In the genomic region with DNA sequence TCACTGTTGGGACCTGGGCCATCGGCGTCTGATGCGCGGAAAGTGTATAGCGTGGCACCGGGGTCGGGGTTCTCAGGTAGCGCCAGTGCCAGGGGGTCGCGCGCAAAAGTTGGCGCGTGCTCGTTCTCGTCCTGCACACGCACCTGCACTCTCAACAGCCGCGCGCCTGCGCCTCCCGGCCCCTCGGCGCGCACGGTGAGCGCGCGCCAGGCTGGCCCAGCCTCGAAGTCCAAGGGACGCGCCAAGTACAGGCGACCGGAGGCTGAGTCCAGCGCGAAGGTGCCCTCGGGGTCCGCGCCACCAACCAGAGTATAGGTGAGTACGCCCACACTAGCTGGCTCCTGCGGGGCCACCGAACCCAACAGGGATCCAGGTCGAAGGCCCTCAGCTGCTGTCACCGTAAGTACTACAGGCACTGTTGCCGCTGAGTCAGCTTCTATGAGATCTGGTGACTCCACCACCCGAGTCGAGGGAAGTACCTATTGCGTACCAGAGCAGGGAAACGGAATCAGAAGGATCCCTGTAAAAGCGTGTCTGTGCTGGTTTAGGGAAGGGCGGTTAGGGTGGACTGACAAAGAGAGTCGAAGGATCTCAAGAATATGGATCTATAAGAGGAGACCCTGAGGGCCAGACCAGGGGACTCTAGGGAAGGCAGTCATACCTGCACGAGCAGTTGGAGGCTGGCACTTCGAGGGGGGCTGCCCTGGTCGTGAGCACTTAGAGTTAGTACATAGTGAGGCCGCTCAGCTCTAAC, we compare ENCODE assay signal across 11 mouse cellular contexts. TPM values are rescaled to one million over a fixed set of nuclear protein-coding genes. Genes with fewer than 3 reads are reported as not detected.
DNase-seq lines count a peak whose midpoint lies in the region; ATAC-seq and TF ChIP-seq lines count a peak whose summit lies in the region.
"Had no signal": no experiment of that assay in that cellular context is flagged by ENCODE, and none has a peak within 500 bp of the region (broad histone marks: within the 10 kb centered on the region; RNA-seq: fewer than 3 reads in every experiment).

No protein-coding gene starts in this region.

- TF ChIP-seq POLR2A in bone marrow macrophage, adult 2 months (IDR thresholded peaks at IDR 0.05; ENCODE audit: borderline replicate concordance, low read depth, low read length) = no peak

- H3K9ac ChIP-seq in hindbrain, embryonic 11.5 days (ENCODE audit: low read depth, low read length) = no peak overlapping the region
- no peak overlapping the region for H3K9ac ChIP-seq in hindbrain, embryonic 12.5 days
- no peak overlapping the region for H3K9ac ChIP-seq in forebrain, embryonic 14.5 days (ENCODE audit: low read length)

- no peaks in the 10 kb centered on the region for H3K9me3 ChIP-seq in hindbrain, embryonic 11.5 days (ENCODE audit: control insufficient read depth, low read length)
- no peaks in the 10 kb centered on the region for H3K9me3 ChIP-seq in hindbrain, embryonic 12.5 days (replicated peaks)
- no peaks in the 10 kb centered on the region for H3K9me3 ChIP-seq in forebrain, embryonic 14.5 days (replicated peaks; ENCODE audit: control insufficient read depth, low read length)

- peaks cover 36% of the 10 kb centered on the region for H3K36me3 ChIP-seq in hindbrain, embryonic 11.5 days (ENCODE audit: control insufficient read depth, insufficient read depth, low read length)
- H3K36me3 ChIP-seq in hindbrain, embryonic 12.5 days = peaks cover 77% of the 10 kb centered on the region
- H3K36me3 ChIP-seq in forebrain, embryonic 14.5 days (ENCODE audit: control insufficient read depth, insufficient read depth, low read length) = peaks cover 94% of the 10 kb centered on the region

- H3K4me3 ChIP-seq in hindbrain, embryonic 11.5 days (ENCODE audit: low read depth, low read length) = 0 out of 2 replicates have a peak overlapping the region, but pooled peaks have one; percentile 8
- H3K4me3 ChIP-seq in hindbrain, embryonic 12.5 days = no peak overlapping the region
- H3K4me3 ChIP-seq in bone marrow macrophage, adult 2 months (ENCODE audit: insufficient read depth, low read length) = peak overlapping the region; percentile 63
- no peak overlapping the region for H3K4me3 ChIP-seq in forebrain, embryonic 14.5 days (ENCODE audit: low read depth, low read length)

- ATAC-seq in hindbrain, embryonic 11.5 days (ENCODE audit: low FRiP score) = 0 out of 2 replicates have a peak, but pooled peaks have one; percentile 8
- no peak for ATAC-seq in hindbrain, embryonic 12.5 days (ENCODE audit: low FRiP score)
- ATAC-seq in forebrain, embryonic 14.5 days = 0 out of 2 replicates have a peak, but pooled peaks have one; percentile 16
- peak; percentile 27; the same call in 1 of the 2 replicates for ATAC-seq in megakaryocyte progenitor cell, adult 5-6 weeks (replicated peaks; ENCODE audit: poor library complexity)

- no peak for TF ChIP-seq CTCF in bone marrow macrophage, adult 2 months (IDR thresholded peaks at IDR 0.05; ENCODE audit: low read depth, low read length)

- 20% methylated on average over 54 of the region's 55 CpGs for WGBS in hindbrain, embryonic 11.5 days
- WGBS in hindbrain, embryonic 12.5 days = 24% methylated on average over 55 of the region's 55 CpGs
- WGBS in forebrain, embryonic 14.5 days = 28% methylated on average over 55 of the region's 55 CpGs

- H3K27me3 ChIP-seq in hindbrain, embryonic 11.5 days (ENCODE audit: control insufficient read depth, insufficient read depth, low read length) = peaks cover 27% of the 10 kb centered on the region
- H3K27me3 ChIP-seq in hindbrain, embryonic 12.5 days = peaks cover 31% of the 10 kb centered on the region
- 0 out of 2 replicates have a peak, but pooled peaks cover 3% of the 10 kb centered on the region for H3K27me3 ChIP-seq in forebrain, embryonic 14.5 days (replicated peaks; ENCODE audit: control insufficient read depth, insufficient read depth, low read length)

- DNase-seq in hindbrain, embryonic 11.5 days (ENCODE audit: low spot score) = peak; percentile 46
- DNase-seq in forebrain, embryonic 14.5 days (ENCODE audit: low spot score) = no peak
- DNase-seq in adipocyte (ENCODE audit: low spot score) = no peak
- DNase-seq in thymus, postnatal 25 days = no peak
- no peak for DNase-seq in cerebellum, adult 11-12 months
- DNase-seq: cerebellum, adult 2 months; lung, adult 2 months had no signal

- H3K4me1 ChIP-seq in hindbrain, embryonic 11.5 days (replicated peaks; ENCODE audit: control insufficient read depth, insufficient read depth, low read length) = peaks cover 2% of the 10 kb centered on the region; the same call in 1 of the 2 replicates
- H3K4me1 ChIP-seq in hindbrain, embryonic 12.5 days = peaks cover 8% of the 10 kb centered on the region
- H3K4me1 ChIP-seq in bone marrow macrophage, adult 2 months (ENCODE audit: control insufficient read depth, insufficient read depth, low read length) = peaks cover 13% of the 10 kb centered on the region
- H3K4me1 ChIP-seq in forebrain, embryonic 14.5 days (ENCODE audit: control insufficient read depth, insufficient read depth, low read length) = no peaks in the 10 kb centered on the region

- no peak overlapping the region for H3K27ac ChIP-seq in hindbrain, embryonic 11.5 days (ENCODE audit: low read depth, low read length)
- no peak overlapping the region for H3K27ac ChIP-seq in hindbrain, embryonic 12.5 days
- H3K27ac ChIP-seq in bone marrow macrophage, adult 2 months (ENCODE audit: insufficient read depth, low read depth, low read length) = no peak overlapping the region
- H3K27ac ChIP-seq in forebrain, embryonic 14.5 days (ENCODE audit: low read depth, low read length) = no peak overlapping the region

- peak overlapping the region; percentile 7; the same call in 1 of the 2 replicates for H3K4me2 ChIP-seq in hindbrain, embryonic 11.5 days (replicated peaks; ENCODE audit: low read depth, low read length)
- H3K4me2 ChIP-seq in hindbrain, embryonic 12.5 days (replicated peaks) = no peak overlapping the region
- H3K4me2 ChIP-seq in forebrain, embryonic 14.5 days (ENCODE audit: low read length) = no peak overlapping the region

RNA-seq across cellular contexts. Expression of gene Tpp1, which starts 10.7 kb away (rescaled TPM):
- polyA plus RNA-seq in hindbrain, embryonic 11.5 days (2014; fragmentation: Nextera tagmentation; extraction: Ambion mirVana) = 43.3 and 51.5 TPM in 2 replicates
- 47.4 and 49.5 TPM in 2 replicates for polyA plus RNA-seq in hindbrain, embryonic 12.5 days (2016; fragmentation: Nextera tagmentation; extraction: Ambion mirVana)
- 257 and 299 TPM in 2 replicates for polyA plus RNA-seq in bone marrow macrophage, adult 2 months (2012; ENCODE audit: insufficient read depth, insufficient read length, missing spikeins)
- 41.1 and 44.3 TPM in 2 replicates for polyA plus RNA-seq in forebrain, embryonic 14.5 days (2014; fragmentation: Nextera tagmentation; extraction: Ambion mirVana)
- total RNA-seq in megakaryocyte progenitor cell, adult 5-6 weeks (2015) = 64.8 and 73.5 TPM in 2 replicates
- 14.3 and 22.2 TPM in 2 replicates for total RNA-seq in megakaryocyte progenitor cell, adult 5-6 weeks (2017)

RNA-seq across cellular contexts. Expression of gene Taf10, which starts 18.5 kb away (rescaled TPM):
- 175 and 191 TPM in 2 replicates for polyA plus RNA-seq in hindbrain, embryonic 11.5 days (2014; fragmentation: Nextera tagmentation; extraction: Ambion mirVana)
- 146 and 171 TPM in 2 replicates for polyA plus RNA-seq in hindbrain, embryonic 12.5 days (2016; fragmentation: Nextera tagmentation; extraction: Ambion mirVana)
- polyA plus RNA-seq in bone marrow macrophage, adult 2 months (2012; ENCODE audit: insufficient read depth, insufficient read length, missing spikeins) = 120 and 133 TPM in 2 replicates
- 116 and 164 TPM in 2 replicates for polyA plus RNA-seq in forebrain, embryonic 14.5 days (2014; fragmentation: Nextera tagmentation; extraction: Ambion mirVana)
- total RNA-seq in megakaryocyte progenitor cell, adult 5-6 weeks (2015) = 301 and 304 TPM in 2 replicates
- 136 and 141 TPM in 2 replicates for total RNA-seq in megakaryocyte progenitor cell, adult 5-6 weeks (2017)

RNA-seq across cellular contexts. Expression of gene Dchs1, which starts 24.8 kb away (rescaled TPM):
- 15.0 and 17.7 TPM in 2 replicates for polyA plus RNA-seq in hindbrain, embryonic 11.5 days (2014; fragmentation: Nextera tagmentation; extraction: Ambion mirVana)
- 26.9 and 28.6 TPM in 2 replicates for polyA plus RNA-seq in hindbrain, embryonic 12.5 days (2016; fragmentation: Nextera tagmentation; extraction: Ambion mirVana)
- polyA plus RNA-seq in bone marrow macrophage, adult 2 months (2012; ENCODE audit: insufficient read depth, insufficient read length, missing spikeins) = 0.49 and 1.0 TPM in 2 replicates
- polyA plus RNA-seq in forebrain, embryonic 14.5 days (2014; fragmentation: Nextera tagmentation; extraction: Ambion mirVana) = 18.3 and 21.7 TPM in 2 replicates
- total RNA-seq in megakaryocyte progenitor cell, adult 5-6 weeks (2015) = 0.07 TPM in 1 of 2 replicates, not detected in the other
- not detected in 2 replicates for total RNA-seq in megakaryocyte progenitor cell, adult 5-6 weeks (2017)
- total RNA-seq: hematopoietic stem cell, adult 5-6 weeks had no signal

RNA-seq across cellular contexts. Expression of gene Rrp8, which starts 25.5 kb away (rescaled TPM):
- 33.1 and 44.1 TPM in 2 replicates for polyA plus RNA-seq in hindbrain, embryonic 11.5 days (2014; fragmentation: Nextera tagmentation; extraction: Ambion mirVana)
- 32.7 and 36.6 TPM in 2 replicates for polyA plus RNA-seq in hindbrain, embryonic 12.5 days (2016; fragmentation: Nextera tagmentation; extraction: Ambion mirVana)
- polyA plus RNA-seq in bone marrow macrophage, adult 2 months (2012; ENCODE audit: insufficient read depth, insufficient read length, missing spikeins) = 13.9 and 22.3 TPM in 2 replicates
- 19.3 and 20.3 TPM in 2 replicates for polyA plus RNA-seq in forebrain, embryonic 14.5 days (2014; fragmentation: Nextera tagmentation; extraction: Ambion mirVana)
- total RNA-seq in megakaryocyte progenitor cell, adult 5-6 weeks (2015) = 26.4 and 30.4 TPM in 2 replicates
- total RNA-seq in megakaryocyte progenitor cell, adult 5-6 weeks (2017) = 39.8 and 48.9 TPM in 2 replicates

RNA-seq across cellular contexts. Expression of gene Ilk, which starts 26.3 kb away (rescaled TPM):
- polyA plus RNA-seq in hindbrain, embryonic 11.5 days (2014; fragmentation: Nextera tagmentation; extraction: Ambion mirVana) = 252 and 264 TPM in 2 replicates
- 216 and 226 TPM in 2 replicates for polyA plus RNA-seq in hindbrain, embryonic 12.5 days (2016; fragmentation: Nextera tagmentation; extraction: Ambion mirVana)
- 206 and 213 TPM in 2 replicates for polyA plus RNA-seq in bone marrow macrophage, adult 2 months (2012; ENCODE audit: insufficient read depth, insufficient read length, missing spikeins)
- polyA plus RNA-seq in forebrain, embryonic 14.5 days (2014; fragmentation: Nextera tagmentation; extraction: Ambion mirVana) = 207 and 214 TPM in 2 replicates
- 149 and 157 TPM in 2 replicates for total RNA-seq in megakaryocyte progenitor cell, adult 5-6 weeks (2015)
- 105 and 110 TPM in 2 replicates for total RNA-seq in megakaryocyte progenitor cell, adult 5-6 weeks (2017)

Comparison
In these comparisons a context has a peak if more than half of its experiments do, and no peak if none do; other contexts are left out.
1. H3K4me3 ChIP-seq: peak in hindbrain, embryonic 11.5 days (single experiment) and bone marrow macrophage, adult 2 months (single experiment); none in hindbrain, embryonic 12.5 days (single experiment) and forebrain, embryonic 14.5 days (single experiment).